Mouse (Mus musculus): ENCODE results near the gene Arhgef40.
"Not testable (repeated sequence)": the region's sequence is repeated elsewhere in the genome, so short reads cannot be mapped to it uniquely, and the experiment has no call there.

Gene Arhgef40

DNA sequence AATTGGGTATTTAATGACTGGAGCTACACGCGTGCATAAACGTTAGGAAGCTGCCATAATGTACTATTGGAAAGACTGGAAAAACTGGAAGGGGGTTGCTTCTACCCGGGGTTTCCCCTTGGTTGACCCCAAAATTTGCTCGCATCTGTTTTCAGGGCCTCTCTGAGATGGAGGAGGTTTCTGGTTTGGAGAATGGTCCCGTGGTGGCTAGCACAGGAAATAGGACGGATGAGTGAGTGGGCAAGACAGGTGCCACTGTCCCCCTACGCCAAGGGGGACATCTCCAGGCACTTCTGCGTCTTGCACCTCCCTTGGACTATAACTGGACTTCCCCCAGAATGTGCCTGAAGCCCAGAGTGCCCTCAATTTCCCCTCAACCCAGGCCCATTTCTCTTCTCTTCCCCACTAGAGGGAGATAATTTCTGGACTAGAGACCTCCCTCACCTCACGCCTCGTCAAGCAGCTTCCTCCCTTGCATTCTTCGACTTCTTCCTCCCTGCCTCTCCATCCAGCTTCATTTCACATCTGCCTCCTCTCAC, 34.6 kb downstream of the Arhgef40 start:
- DNase-seq (ENCODE audit: low spot score): no peak

DNA sequence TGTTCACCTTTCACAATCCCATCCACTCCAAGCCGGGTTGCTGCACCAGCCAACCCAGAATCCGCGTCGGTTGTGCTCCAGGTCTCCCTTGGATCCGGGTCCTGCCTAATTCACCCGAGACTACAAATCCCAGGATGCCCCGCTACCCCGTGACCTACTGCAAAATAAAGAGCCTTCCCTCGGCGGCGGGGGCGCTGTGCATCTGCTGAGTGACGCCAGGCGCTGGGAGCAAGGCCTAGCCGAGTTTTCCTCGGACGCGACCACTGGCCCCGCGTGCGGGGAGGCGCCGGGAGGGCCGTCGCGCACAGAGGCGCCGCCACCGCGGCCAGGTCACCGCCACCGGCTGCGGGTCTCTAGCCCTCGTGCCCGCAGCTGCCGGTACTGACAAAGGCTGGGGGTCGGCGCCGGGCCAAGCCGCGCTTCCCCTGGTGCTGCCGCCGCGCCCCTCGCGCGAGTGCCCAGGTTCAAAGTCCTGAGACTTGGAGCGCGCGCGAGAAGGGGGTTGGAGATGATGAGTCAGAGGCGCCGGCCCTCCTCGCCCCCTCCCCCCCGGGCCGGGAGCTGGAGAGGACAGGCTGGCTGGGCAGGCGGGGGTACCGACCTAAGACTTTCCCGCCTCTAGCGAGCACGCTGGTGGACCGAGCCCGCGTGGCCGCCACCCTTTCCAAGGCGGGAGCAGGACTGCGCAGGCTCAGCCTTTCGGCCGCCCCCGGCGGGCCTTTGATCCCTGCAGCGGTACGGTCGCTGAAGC, 35.2 kb downstream of the Arhgef40 start:
- DNase-seq (ENCODE audit: low spot score): peak; percentile 92

DNA sequence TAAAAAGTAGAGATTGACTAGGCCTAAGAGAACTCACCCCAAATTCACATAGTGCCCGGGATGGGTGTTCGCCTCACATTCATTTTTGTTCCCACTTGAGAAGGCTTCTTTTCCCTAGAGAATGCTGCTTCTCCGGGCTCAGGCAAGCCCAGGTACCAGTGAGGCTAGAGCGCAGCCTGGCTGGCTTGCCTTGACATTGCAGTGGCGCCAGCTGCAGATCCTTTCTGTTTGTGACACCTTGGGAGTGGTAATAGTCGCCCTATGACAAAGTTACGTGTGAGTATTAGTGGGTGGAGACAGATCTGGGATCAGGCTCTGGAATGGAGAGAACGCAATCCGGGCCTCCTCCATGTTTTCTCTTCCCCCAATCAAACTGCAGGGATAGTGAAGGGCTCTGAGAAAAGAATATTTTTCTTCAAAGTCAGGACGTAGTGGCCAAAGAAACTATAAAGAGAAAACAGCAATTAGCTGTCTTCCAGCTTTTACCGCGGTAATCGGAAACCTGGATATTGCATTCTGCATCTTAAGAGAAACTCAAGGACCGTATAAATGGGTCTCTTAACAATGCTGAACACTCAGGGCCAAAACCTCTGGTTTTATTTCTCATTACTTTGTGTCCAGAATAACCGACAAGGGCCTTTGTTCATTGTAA, 36.1 kb downstream of the Arhgef40 start, which contains the start of gene Zfp219:
Zfp219 (minus strand) TSS at position 248 of the 652 bp plus-strand sequence.
- DNase-seq (ENCODE audit: low spot score): no peak

DNA sequence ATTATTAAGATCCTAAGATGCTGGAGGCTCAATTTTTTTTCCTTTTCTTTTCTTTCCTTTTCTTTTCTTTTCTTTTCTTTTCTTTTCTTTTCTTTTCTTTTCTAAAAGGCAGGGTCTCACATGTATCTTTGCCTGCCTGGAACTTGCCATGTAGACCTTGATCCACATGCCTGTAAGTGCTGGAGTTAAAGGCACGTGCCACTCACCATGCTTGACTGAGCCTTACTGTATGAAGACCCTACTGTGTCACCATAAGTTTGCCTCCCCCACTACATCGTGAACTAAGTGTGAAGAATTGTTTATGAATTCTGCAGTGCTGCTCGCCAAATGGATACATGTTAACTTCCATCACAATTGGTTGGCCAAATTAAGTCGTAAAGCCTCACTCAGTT, 36.6 kb downstream of the Arhgef40 start:
- DNase-seq (ENCODE audit: low spot score): no peak

DNA sequence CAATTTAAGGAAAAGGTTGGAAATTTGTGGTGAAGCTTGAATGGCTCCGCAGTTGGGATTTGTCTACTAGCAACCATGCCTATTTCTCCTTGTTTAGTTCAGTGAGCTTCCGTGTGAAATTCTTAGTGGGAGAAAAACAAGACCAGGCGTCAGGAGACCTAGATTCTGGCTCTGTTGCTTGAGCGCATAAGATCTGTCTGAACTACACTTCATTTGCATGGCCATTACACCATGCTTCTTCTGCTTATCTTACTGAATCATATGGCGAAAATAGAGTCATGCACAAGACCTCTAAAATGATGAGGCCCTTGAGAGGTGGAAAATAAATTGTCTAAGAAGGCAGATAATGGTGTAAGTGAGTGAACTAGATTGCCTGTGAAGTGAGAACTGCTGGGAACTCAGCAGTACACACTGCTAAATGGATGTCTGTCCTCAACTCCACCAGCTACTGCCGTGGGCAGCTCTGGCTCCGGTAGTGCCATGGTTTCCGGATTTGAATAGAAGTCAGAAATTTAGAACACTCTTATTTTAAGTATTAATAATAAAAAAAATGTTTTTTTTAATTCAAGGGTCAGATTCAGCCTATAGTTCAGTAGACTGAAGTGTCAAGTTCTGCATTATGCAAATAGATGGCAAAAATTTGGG, 37.2 kb downstream of the Arhgef40 start:
- no peak for DNase-seq (ENCODE audit: low spot score)

DNA sequence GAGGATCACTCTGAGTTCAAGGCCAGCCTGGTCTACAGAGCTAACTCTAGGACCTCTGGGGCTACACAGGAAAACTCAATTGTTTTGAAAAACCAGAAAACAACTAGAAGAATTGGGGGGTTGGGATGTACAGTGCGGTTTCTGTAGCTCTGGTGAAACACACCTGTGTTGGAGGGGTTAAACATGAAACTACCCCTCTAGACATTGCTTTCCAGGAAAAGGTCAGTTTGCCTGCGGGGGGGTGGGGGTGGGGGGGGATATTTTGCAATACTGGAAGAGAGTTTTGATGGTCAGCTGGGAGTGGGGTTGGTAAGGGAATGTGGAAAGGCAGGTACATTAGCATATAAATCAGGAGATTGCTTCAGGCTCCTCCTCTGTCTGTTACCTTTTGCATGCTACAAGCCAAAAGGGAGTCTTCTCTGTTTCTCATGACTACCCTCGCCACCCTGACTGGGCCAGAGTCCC, 37.8 kb downstream of the Arhgef40 start:
- DNase-seq (ENCODE audit: low spot score): no peak

DNA sequence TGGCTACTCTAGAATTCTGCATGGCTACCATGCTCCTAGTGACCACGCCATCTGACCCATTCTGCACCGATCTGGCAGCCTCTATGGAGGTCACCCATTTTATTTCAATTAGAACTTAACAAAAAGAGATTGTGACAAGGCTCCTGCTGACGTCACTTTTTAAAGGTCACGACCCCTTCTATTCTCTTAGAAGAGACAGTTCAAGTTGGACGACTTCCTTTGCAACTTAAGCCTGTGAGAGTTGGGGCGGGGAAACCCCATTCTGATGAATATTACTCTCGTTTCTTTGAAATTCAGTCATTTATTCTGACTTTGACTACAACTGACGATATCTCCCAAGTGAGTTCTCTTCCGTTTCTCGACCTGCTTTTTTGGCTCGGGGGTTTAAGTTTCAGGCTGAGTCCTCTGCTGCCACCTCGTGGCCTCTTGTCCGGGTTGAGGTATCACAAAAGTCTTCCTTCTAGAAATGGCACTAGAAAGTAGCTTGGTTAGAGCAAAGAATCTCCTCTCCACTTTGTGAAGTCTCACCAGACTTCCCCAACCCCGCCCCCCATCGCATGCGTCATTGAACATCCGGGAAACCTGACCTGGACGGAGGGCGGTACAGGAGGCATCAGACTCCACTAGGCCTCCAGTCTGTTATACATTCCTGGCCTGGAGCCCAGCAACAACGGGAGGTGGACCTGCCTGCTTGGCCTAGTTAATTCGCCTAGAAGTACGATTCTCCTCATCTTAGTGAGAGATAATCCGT, 38.4 kb downstream of the Arhgef40 start:
- DNase-seq (ENCODE audit: low spot score): peak; percentile 74

DNA sequence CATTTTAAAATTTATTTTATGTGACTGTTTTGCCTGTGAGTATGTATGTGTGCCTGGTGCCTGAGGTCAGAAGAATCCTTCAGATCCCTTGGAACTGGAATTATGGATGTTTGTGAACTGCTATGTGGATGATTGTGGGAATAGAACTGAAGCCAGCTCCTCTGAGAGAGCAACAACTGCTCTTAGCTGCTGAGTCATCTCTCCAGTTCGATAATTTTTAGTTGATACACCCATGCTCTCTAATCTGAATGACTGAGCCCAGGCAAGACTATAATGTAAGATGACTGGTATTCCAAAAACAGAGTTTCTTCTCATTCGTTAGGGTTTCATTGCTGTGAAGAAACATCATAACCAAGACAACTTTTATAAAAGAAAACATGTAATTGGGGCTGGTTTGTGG, 39.6 kb downstream of the Arhgef40 start:
- DNase-seq (ENCODE audit: low spot score): no peak

DNA sequence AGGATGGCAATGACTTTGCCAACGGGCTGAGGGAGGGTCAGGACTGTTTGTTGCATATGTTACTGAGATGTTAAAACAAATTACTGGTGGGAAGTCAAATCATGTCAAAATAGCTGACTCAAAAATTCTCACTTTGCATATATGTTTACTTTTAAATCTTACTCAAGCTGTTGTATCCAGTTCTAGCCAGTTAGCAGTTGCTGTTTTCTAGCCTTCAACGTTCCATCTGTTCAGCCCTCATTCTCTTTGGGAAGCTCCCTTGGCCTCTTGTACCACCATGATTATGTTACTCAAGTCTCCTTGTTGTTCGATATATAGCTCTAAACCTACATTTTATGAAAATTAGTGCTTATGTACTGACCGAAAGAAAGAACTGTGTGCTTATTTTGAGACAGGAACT, 41.8 kb downstream of the Arhgef40 start:
- no peak for DNase-seq (ENCODE audit: low spot score)

DNA sequence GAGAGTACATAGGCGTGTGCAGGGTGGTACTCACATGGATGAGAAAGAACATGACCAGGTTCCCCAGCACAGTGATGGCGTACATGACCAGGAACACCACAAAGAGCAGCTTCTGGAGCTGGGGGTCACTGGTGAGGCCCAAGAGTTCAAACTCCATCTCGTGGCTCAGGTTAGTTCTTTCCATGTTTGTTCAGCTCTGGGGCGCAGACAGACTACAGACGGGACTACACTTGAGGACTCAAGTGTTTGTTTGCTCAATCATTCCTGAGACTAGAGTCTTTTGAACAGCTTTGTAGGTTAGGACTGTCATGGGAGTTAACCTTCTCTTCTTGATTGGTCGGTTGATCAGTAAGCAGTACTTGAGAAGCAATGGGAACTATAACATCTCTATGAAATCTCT, 51.4 kb downstream of the Arhgef40 start:
- no peak for DNase-seq (ENCODE audit: low spot score)

DNA sequence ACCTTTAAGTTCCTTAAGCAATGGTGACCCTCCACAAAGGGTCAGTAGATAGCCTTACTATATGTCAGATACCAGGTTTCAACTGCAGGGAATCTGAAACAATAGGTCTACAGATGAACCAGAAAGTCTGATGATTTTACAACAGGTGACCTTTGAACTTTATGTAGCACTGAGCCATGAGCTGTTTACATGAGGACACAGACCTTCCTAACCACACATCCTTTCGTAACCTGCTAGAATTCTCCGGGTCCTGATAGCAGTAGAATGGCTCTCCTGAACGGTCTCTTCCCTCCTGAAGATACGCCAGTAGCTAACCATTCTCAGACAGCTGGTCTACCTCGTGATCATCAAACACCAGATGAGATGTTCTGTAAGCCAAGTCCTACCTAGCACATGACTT, 54.8 kb downstream of the Arhgef40 start:
- no peak for DNase-seq (ENCODE audit: low spot score)

DNA sequence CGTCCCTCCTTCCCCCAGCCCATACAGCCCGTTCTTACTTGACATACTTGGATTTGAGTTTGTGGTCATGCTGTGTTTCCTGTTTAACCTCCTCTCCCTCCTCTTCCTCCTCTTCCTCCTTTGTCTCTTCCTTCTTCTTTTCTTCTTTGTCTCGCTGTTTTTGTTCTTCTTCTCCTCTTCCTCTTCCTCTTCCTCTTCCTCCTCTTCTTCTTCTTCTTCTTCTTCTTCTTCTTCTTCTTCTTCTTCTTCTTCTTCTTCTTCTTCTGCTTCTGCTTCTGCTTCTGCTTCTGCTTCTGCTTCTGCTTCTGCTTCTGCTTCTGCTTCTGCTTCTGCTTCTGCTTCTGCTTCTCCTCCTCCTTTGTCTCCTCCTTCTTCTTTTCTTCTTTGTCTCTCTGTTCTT, 57.8 kb downstream of the Arhgef40 start, which contains the start of gene Olfr221:
Olfr221 (minus strand) TSS at position 101 of the 400 bp plus-strand sequence.
- DNase-seq (ENCODE audit: low spot score): not testable (repeated sequence)

DNA sequence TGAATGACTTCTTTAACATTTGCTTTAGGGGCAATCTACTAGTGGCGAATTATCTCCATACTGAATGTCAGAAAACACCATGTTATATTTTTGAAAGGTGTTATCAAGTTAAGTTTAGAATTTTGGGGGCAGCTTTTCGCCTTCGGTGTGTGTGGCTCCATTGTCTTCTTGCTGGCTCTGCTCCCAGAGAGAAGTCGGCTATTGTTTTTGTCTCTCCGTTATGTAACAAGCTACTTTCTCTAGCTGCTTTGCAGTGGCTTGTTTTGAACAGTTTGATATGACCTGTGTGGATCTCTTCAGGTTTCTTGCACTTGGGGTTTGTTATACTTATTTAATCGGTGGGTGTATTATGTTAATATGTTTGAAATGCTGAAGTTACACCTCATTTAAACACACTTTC, 58.9 kb downstream of the Arhgef40 start:
- no peak for DNase-seq (ENCODE audit: low spot score)

DNA sequence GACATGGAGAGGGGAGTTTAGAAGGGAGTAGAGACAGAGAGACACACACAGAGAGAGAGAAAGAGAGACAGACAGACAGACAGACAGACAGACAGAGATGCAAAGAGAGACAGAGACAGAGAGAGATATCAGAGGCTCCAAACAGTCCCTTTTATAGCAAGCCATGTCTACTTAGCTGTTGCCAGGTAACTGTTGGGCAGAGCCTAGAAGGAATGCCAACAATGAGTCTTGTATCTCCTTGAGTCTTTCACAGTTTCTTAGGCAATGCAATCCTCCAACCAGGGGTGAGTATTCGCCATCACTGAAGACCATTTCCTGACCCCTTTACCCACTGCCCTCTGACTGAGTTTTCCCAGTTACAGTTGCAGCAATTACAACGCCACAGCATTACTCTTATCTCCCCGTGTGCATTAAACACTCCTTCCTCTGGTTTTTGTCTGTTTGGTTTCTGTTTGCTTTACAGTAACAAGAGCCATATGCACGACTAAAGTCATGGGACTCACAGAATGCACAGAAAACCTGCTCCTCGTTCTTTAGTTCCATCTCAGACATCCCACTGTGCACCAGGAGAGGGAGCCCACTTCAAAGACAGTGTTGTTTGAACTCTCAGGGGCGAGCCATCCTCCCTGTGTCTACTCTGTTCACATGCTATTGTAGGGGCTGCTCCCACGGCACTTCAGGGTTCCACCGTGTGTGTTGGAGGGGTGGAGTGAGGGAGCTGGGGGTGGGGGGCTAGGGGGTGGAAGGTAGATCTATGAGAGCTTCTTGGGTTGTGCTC, 60.6 kb downstream of the Arhgef40 start:
- no peak for DNase-seq (ENCODE audit: low spot score)

DNA sequence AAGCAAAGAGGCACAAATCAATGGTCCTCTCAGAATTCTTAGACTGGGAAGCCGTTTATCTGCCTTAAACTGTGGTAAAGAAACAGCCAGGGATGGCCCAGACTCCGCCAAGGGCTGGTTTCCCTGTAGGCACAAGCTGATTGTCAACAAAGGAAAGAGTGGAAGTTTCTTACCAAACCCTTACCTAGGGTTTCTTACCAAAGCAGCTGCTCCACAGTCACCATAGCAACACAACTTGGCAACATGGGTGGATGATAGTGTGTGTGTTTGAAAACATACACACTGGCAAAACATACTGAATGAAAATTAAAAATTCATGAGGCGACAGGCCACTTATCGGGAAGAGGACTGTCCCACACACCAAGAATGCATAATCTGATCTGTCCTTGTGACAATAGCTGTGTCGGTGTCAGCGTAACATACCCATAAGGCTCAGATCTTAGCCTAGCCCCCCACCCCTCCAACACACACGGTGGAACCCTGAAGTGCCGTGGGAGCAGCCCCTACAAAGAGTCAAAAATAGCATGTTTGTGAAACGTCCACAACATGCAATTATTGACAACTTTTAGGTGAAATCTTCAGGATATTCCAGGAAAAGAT, 61.5 kb downstream of the Arhgef40 start:
- DNase-seq (ENCODE audit: low spot score): no peak

DNA sequence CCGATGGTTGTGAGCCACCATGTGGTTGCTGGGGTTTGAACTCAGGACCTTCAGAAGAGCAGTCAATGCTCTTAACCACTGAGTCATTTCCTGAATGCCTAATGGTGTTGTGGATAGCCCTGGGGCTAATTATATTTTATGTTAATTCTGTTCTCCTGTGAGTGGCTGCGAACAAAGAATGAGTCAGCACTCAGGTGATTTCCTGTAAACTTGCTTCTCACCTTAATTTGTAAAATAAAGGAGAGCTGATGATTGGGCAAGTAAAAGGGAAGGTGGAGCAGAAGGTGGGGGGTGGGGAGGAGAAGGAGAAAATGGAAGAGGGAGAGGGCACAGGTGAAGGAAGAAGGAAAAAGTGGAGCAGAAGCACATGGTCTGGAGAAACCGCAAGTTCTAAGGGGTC, 68.2 kb downstream of the Arhgef40 start:
- DNase-seq (ENCODE audit: low spot score): not testable (repeated sequence)

Data from urinary bladder, postnatal 10 days (tissue).